Mouse (Mus musculus) midbrain, embryonic 12.5 days (tissue): Measurements from ENCODE around the gene Haus5. TPM values are rescaled to one million over a fixed set of nuclear protein-coding genes. Genes with fewer than 3 reads are reported as not detected.

Source experiments
- ATAC-seq: fragments of 200-750 bp; cut with Nextera tagmentation; 2 replicates; pipeline ENCODE4 v1.8.0; 2017; ENCODE audit warnings: low read depth, moderate TSS enrichment, moderate library complexity; ENCODE audit not compliant: low FRiP score
- H3K27ac ChIP-seq: fragments of 300-500 bp; sonication (generic); replicated peaks from 2 replicates; pipeline ENCODE4 v1.5.1; 2016; ENCODE audit warnings: mild to moderate bottlenecking
- H3K27me3 ChIP-seq: fragments of 300-500 bp; sonication (generic); 2 replicates; pipeline ENCODE4 v1.6.1; 2016; ENCODE audit warnings: mild to moderate bottlenecking
- H3K36me3 ChIP-seq: fragments of 300-500 bp; sonication (generic); 2 replicates; pipeline ENCODE4 v1.6.1; 2016
- H3K4me1 ChIP-seq: fragments of 300-500 bp; sonication (generic); 2 replicates; pipeline ENCODE4 v1.6.1; 2016
- H3K4me2 ChIP-seq: fragments of 300-500 bp; sonication (generic); replicated peaks from 2 replicates; pipeline ENCODE4 v1.6.1; 2016; ENCODE audit warnings: mild to moderate bottlenecking, moderate library complexity
- H3K4me3 ChIP-seq: fragments of 300-500 bp; sonication (generic); 2 replicates; pipeline ENCODE4 v1.5.1; 2016; ENCODE audit warnings: mild to moderate bottlenecking
- H3K9ac ChIP-seq: fragments of 300-500 bp; sonication (generic); replicated peaks from 2 replicates; pipeline ENCODE4 v1.6.1; 2016; ENCODE audit warnings: mild to moderate bottlenecking, moderate library complexity
- H3K9me3 ChIP-seq: fragments of 300-500 bp; sonication (generic); 2 replicates; pipeline ENCODE4 v1.6.1; 2016; ENCODE audit warnings: mild to moderate bottlenecking
- WGBS: fragments of 180-500 bp; shearing (Covaris S2); methylation state at CpG from one replicate; pipeline ENCODE4 v1.1.7; 2016; 5-methylcytosine and 5-hydroxymethylcytosine counted together
- polyA plus RNA-seq: library from polyadenylated mRNA; unstranded; fragments of >200 nt; fragmentation: Nextera tagmentation; extraction: Ambion mirVana; gene quantifications from 2 replicates; pipeline ENCODE4 v1.2.1, GENCODE M21; 2016

Gene Haus5
- polyA plus RNA-seq = 49.0 and 50.4 TPM in 2 replicates

DNA sequence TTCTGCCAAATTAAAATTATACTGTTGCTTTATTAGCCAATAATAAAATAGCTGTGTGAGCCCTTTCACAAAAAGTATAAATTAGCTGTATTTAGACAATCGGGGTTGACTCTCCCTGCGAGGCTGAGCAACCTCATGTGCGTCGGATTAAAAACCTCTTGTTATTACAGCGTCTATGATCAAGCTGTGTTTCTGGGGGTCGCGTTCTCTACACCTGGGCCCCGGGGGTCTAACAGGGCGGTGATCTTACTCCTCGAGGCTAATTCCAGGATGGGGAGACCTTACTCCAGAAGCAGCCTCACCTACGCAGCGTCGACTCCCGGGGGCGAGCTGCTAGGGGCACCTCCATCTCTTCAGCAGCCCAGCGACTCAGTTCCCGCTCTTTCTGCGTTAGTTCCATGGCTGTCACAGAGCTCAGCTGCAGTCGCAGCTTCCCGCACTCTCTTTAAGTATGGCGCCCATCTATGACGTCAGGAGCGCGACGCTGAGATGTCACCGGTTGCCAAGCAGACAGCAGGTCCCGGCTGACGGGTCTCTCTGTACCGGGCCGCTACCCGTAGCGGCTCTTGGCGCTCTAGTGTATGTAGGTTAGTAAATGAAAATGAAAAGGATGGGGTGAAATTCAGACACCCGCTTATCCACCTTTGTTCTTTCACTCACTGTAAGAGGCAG, at the start of gene Haus5:
Gene Haus5 (minus strand): TSS at position 466 of the 672 bp plus-strand sequence.
- Histone ChIP-seq H3K4me2 (peak within 1 kb of the TSS; percentile 92), H3K36me3 (peaks cover 30% of the 10 kb centered on the region), H3K4me1 (peaks cover 13% of the 10 kb centered on the region), H3K27ac (peak within 1 kb of the TSS; percentile 46; the same call in 1 of the 2 replicates), H3K9me3 (no peaks in the 10 kb centered on the region), H3K27me3 (peaks cover 5% of the 10 kb centered on the region; the same call in 1 of the 2 replicates), H3K4me3 (peak within 1 kb of the TSS; percentile 71), H3K9ac (peak within 1 kb of the TSS; percentile 68)
- WGBS = 1% methylated on average over 34 of the region's 34 CpGs
- ATAC-seq = peak; percentile 93

DNA sequence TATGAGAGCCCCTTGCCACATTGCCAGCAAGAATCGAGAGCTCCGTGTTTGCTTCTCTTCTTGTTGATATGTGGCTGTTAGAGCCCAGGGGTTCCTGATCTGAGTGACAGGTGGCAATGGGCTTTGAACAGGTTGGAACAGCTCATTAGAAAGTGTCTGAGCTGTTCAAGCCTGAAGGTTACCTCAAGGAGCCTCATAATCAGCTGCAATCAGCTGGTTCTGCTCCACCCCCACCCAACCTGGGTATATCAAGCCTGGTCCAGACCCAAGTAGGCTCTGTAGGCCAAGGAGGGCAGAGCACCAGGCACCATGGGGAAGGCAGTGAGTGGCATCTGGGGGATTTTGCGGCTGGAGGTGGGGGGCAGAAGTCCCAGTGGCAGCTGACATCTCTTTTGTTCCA, 47.1 kb upstream of the Haus5 start, which contains the start of gene Atp4a:
Gene Atp4a (plus strand): TSS at position 268 of the 400 bp plus-strand sequence.
- no peak for ATAC-seq
- Histone ChIP-seq H3K27ac (no peak within 1 kb of the TSS), H3K27me3 (peaks cover 27% of the 10 kb centered on the region), H3K9ac (no peak within 1 kb of the TSS), H3K4me2 (no peak within 1 kb of the TSS), H3K4me3 (no peak within 1 kb of the TSS), H3K36me3 (no peaks in the 10 kb centered on the region), H3K9me3 (no peaks in the 10 kb centered on the region), H3K4me1 (peaks cover 2% of the 10 kb centered on the region; the same call in 1 of the 2 replicates)
- 90% methylated on average over 3 of the region's 3 CpGs for WGBS

DNA sequence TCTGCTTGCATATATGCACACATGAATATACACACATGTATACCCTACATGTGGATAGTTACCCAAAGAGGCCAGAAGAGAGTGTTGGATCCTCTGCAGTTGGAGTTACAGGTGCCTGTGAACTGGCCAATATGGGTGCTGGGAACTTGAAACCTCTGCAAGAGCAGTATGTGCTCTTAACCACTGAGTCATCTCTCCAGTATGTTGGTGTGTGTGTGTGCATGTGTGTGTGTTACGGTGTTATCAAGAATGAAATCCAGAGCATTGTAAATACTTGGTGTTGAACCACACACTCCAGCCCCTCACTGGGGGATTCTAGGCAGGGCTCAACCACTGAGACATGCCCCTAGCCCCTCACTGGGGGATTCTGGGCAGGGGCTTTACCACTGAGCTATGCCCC, 42.6 kb upstream of the Haus5 start:
- no peak for ATAC-seq
- Histone ChIP-seq H3K4me1 (no peaks in the 10 kb centered on the region), H3K4me3 (no peak overlapping the region), H3K9me3 (no peaks in the 10 kb centered on the region), H3K27me3 (no peaks in the 10 kb centered on the region), H3K9ac (no peak overlapping the region), H3K4me2 (no peak overlapping the region), H3K27ac (no peak overlapping the region), H3K36me3 (no peaks in the 10 kb centered on the region)
- 100% methylated on average over 1 of the region's 1 CpGs for WGBS

DNA sequence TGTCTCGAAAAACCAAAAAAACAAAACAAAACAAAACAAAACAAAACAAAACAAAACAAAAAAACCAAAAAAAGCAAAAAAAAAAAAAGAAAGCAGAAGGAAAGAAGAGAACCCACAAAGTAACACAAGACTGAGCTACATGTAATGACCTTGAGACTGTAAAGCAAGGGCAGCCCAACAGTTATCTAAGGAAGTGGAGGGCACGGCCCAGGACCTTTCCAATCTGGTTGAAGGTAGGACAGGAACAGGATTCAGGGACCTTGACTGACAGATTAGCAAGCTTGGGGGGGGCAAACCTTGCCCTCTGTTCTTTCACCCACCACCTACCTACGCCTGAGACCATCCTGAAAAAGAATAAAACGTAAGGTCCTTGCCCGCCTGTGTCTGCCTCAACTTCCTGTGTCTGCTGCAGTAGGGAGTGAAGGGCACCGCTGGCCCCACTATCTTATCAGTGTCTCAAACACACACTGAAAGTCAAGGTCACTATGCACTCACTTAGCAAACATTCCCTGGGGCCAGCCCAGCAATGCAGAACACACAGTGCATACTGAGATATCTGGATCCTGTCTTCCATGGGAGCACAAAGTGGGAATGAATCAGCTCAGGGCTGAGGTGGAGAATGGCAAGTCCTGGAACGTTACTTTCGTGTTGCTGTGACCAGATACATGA, 41.6 kb upstream of the Haus5 start:
- no peak overlapping the region for H3K27ac ChIP-seq

DNA sequence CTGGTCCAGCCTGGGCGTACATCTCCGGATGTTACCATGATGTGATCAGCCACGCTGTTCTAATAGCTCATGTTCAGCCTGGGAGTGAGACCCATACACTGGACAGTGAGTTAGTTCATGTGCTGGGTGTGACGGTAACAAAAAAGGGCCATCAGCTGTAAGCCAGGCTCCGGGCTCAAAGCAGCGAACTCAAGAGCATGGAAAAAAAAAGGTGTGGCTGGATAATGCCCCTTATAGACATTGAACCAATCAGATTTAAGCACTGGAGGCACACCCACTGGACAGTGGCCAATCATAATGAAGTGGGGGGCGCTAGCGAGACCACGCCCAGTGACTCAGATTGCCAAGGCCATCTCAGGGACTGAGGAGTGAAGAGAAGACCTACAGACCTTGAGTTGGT, 33.8 kb upstream of the Haus5 start, which contains the start of gene 2200002J24Rik:
Gene 2200002J24Rik (plus strand): TSS at position 338 of the 400 bp plus-strand sequence.
- H3K9me3 ChIP-seq = no peaks in the 10 kb centered on the region
- no peaks in the 10 kb centered on the region for H3K36me3 ChIP-seq
- 46% methylated on average over 9 of the region's 9 CpGs for WGBS
- H3K4me3 ChIP-seq = no peak within 1 kb of the TSS
- H3K4me2 ChIP-seq = no peak within 1 kb of the TSS
- no peak within 1 kb of the TSS for H3K9ac ChIP-seq
- no peak within 1 kb of the TSS for H3K27ac ChIP-seq
- no peaks in the 10 kb centered on the region for H3K4me1 ChIP-seq
- H3K27me3 ChIP-seq = no peaks in the 10 kb centered on the region
- no peak for ATAC-seq

More for the DNA sequence above, 41.6 kb upstream of the Haus5 start:
- Histone ChIP-seq H3K4me1 (no peaks in the 10 kb centered on the region), H3K4me2 (no peak overlapping the region), H3K9me3 (no peaks in the 10 kb centered on the region), H3K4me3 (no peak overlapping the region), H3K36me3 (no peaks in the 10 kb centered on the region), H3K9ac (no peak overlapping the region), H3K27me3 (no peaks in the 10 kb centered on the region)
- WGBS = 84% methylated on average over 8 of the region's 8 CpGs
- no peak for ATAC-seq

DNA sequence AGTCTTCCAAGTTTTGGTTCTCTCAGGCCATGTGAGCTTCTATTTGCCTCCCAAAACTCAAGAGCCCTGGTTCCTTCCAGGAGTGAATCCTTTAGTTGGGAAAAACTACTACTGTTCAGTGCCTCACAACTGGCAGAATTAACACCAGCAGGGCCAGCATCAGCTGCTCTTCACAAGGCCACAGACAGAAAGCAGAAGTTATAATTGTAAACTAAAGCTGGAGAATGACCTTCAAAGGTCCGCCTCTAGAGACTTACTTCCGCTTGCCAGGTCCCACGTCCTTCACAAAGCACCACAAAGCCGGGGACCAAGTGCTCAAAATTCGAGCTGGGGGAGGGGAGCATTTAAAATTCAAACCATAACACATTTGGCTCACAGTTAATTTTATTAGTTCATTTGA, 33.3 kb upstream of the Haus5 start:
- Histone ChIP-seq H3K36me3 (no peaks in the 10 kb centered on the region), H3K4me3 (no peak overlapping the region), H3K27me3 (no peaks in the 10 kb centered on the region), H3K27ac (no peak overlapping the region), H3K4me1 (no peaks in the 10 kb centered on the region), H3K4me2 (no peak overlapping the region), H3K9ac (no peak overlapping the region), H3K9me3 (no peaks in the 10 kb centered on the region)
- 68% methylated on average over 5 of the region's 5 CpGs for WGBS
- ATAC-seq = no peak

DNA sequence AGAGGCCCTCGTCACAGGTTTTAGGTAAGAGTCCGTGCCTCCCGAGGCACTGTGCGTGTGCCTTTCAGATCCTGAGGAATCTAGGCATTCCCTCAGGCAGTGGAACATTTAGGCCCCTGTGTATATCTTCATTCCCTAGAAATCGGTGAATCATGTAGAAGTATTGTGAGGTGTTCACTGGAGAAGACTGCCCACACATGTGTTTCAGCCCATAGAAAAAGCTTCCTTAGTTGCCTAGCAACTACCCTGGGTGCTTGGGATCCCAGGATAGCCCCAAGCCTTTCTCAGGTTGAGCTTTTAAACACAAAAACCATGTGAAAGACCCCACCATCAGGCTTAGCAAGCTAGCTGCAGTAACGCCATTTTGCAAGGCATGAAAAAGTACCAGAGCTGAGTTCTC, 23.5 kb upstream of the Haus5 start:
- Histone ChIP-seq H3K27ac (no peak overlapping the region), H3K9me3 (no peaks in the 10 kb centered on the region), H3K4me2 (no peak overlapping the region), H3K4me3 (no peak overlapping the region), H3K4me1 (no peaks in the 10 kb centered on the region), H3K9ac (no peak overlapping the region), H3K27me3 (peaks cover 24% of the 10 kb centered on the region), H3K36me3 (no peaks in the 10 kb centered on the region)
- 73% methylated on average over 6 of the region's 6 CpGs for WGBS
- no peak for ATAC-seq

DNA sequence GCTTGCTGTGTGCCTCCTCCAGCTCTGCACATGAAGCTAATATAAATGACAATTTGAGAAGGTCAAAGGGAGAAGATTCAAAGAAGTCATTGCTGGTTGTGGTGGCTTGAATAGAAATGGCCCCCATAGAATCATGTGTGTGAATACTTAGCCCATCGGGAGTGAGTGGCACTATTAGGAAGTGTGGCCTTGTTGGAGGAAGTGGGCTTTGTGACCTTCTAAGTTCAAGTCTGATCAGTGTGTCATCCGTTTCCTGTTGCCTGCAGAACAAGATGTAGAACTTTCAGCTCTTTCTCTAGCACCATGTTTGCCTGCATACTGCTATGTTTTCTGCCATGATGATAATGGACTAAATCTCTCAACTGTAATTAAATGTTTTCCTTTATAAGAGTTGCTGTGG, 18.6 kb upstream of the Haus5 start:
- ATAC-seq = no peak
- Histone ChIP-seq H3K9ac (no peak overlapping the region), H3K4me3 (no peak overlapping the region), H3K9me3 (0 out of 2 replicates have a peak, but pooled peaks cover 2% of the 10 kb centered on the region), H3K27me3 (peaks cover 23% of the 10 kb centered on the region), H3K4me1 (no peaks in the 10 kb centered on the region), H3K4me2 (no peak overlapping the region), H3K27ac (no peak overlapping the region), H3K36me3 (no peaks in the 10 kb centered on the region)
- 78% methylated on average over 2 of the region's 2 CpGs for WGBS

DNA sequence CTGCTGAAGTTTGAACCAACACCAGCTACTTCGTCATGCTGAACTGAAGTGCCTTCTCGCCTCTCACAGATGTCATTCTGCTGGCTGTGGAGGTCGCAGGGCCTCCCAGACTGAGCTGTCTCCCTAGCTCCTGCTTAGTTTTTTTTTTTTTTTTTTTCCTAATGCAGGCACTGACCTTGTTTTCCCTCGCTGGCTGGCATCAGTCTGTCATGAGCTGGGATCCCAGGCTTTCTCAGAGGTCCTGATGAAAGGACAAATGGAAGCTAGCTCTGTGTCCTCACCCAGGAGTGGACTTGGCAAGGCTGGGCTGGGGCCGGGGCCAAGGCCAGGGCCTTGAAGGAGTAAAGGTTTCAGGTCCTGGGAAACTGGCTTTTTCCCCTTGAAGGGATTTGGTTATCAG, 17.1 kb upstream of the Haus5 start:
- Histone ChIP-seq H3K4me3 (no peak overlapping the region), H3K4me2 (no peak overlapping the region), H3K27me3 (peaks cover 8% of the 10 kb centered on the region; the same call in 1 of the 2 replicates), H3K4me1 (no peaks in the 10 kb centered on the region), H3K27ac (no peak overlapping the region), H3K9me3 (0 out of 2 replicates have a peak, but pooled peaks cover 4% of the 10 kb centered on the region), H3K9ac (no peak overlapping the region), H3K36me3 (no peaks in the 10 kb centered on the region)
- no peak for ATAC-seq
- WGBS = 66% methylated on average over 5 of the region's 5 CpGs

DNA sequence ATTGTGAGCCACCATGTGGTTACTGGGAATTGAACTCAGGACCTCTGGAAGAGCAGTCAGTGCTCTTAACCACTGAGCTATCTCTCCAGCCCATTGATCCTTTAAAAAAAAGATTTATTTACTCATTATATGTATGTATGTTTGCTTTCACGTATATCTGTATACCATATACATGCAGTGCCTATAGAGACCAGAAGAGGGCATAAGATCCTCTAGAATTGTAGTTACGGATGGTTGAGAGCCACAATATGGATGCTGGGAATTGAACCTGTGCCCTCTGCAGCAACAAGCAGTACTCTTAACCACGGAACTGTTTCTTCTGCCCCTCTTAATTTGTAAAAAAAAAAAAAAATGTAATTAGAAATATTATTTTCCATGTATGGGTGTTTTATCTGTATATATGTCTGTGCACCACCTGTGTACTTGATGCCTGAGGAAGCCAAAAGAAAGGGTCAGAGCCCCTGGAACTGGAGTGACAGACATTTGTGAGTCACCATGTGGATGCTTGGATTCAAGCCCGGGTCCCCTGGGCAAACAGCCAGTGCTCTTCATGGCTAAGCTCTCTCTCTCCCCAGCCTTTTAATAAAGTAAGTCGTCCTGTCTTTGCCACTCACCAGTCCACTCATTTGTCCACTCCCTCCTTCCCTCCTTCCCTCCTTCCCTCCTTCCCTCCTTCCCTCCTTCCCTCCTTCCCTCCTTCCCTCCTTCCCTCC, 13.6 kb upstream of the Haus5 start:
- Histone ChIP-seq H3K4me1 (no peaks in the 10 kb centered on the region), H3K9me3 (0 out of 2 replicates have a peak, but pooled peaks cover 4% of the 10 kb centered on the region), H3K36me3 (no peaks in the 10 kb centered on the region), H3K9ac (no peak overlapping the region), H3K27ac (no peak overlapping the region), H3K4me3 (no peak overlapping the region), H3K27me3 (0 out of 2 replicates have a peak, but pooled peaks cover 3% of the 10 kb centered on the region), H3K4me2 (no peak overlapping the region)
- ATAC-seq = no peak
- WGBS = 67% methylated on average over 5 of the region's 5 CpGs

DNA sequence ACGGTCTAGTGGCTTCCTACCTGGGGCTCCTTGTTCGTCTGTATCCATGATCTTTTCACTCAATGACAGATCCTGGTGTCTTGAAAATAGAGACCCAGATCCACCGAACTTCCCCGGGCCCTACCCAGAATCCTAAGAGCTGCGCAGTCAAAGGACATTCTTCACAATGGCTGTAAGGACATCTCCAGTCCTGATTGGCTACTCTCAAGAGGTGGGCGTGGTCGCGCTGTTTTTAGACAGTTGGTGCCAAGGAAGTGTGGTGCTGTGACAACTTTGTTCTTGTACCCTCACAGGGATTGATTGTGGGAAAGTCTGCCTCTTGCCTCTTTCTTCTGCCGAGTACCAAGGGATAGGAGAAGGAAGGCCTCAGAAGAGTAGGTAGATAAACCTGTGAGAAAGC, 6.7 kb upstream of the Haus5 start, which contains the start of gene Pmis2:
Gene Pmis2 (minus strand): TSS at position 126 of the 400 bp plus-strand sequence.
- Histone ChIP-seq H3K4me2 (no peak within 1 kb of the TSS), H3K36me3 (no peaks in the 10 kb centered on the region), H3K27ac (no peak within 1 kb of the TSS), H3K4me3 (no peak within 1 kb of the TSS), H3K9ac (no peak within 1 kb of the TSS), H3K4me1 (no peaks in the 10 kb centered on the region), H3K9me3 (no peaks in the 10 kb centered on the region), H3K27me3 (peaks cover 8% of the 10 kb centered on the region; the same call in 1 of the 2 replicates)
- 70% methylated on average over 9 of the region's 9 CpGs for WGBS
- ATAC-seq = no peak

DNA sequence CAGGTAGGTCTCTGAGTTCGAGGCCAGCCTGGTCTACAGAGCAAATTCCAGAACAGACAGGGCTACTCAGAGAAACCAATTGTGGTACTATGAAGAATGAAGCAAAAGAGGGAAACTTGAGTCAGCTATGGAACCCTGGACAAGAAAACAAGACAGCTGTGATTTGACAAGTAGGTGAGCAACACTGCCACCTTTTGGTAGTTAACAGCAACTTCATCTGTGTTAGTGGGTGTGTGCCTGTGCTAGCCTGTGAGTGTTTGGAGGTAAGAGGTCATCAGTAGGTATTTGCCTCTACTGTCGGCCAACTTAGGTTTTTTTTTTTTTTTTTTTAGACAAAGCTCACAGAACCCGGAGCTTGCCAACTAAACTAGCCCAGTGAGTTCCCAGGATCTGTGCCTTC, 4.4 kb upstream of the Haus5 start:
- H3K4me3 ChIP-seq = no peak overlapping the region
- H3K27ac ChIP-seq = no peak overlapping the region
- 43% methylated on average over 3 of the region's 3 CpGs for WGBS
- peaks cover 10% of the 10 kb centered on the region for H3K4me1 ChIP-seq
- ATAC-seq = no peak
- H3K9ac ChIP-seq = no peak overlapping the region
- no peak overlapping the region for H3K4me2 ChIP-seq
- peaks cover 5% of the 10 kb centered on the region; the same call in 1 of the 2 replicates for H3K27me3 ChIP-seq
- H3K9me3 ChIP-seq = no peaks in the 10 kb centered on the region
- H3K36me3 ChIP-seq = no peaks in the 10 kb centered on the region
